Mouse (Mus musculus) liver, postnatal 0 days (tissue): ENCODE data around the gene Gp1ba. TPM values are rescaled to one million over a fixed set of nuclear protein-coding genes. Genes with fewer than 3 reads are reported as not detected.

ENCODE experiments used
- ATAC-seq: fragments of 200-750 bp; cut with Nextera tagmentation; 2 replicates; pipeline ENCODE4 v1.8.0; 2017; ENCODE audit warnings: mild to moderate bottlenecking, moderate library complexity
- DNase-seq: peaks from one replicate; pipeline ENCODE4 v3.0.0-alpha.2; 2016
- H3K27ac ChIP-seq: fragments of 300-500 bp; sonication (generic); 2 replicates; pipeline ENCODE4 v1.5.1; 2014; ENCODE audit warnings: antibody characterized with exemption, moderate library complexity, mild to moderate bottlenecking, low read depth
- H3K27me3 ChIP-seq: fragments of 300-500 bp; sonication (generic); 2 replicates; pipeline ENCODE4 v1.6.1; 2014; ENCODE audit warnings: low read length, control low read depth, mixed read lengths; ENCODE audit not compliant: insufficient read depth
- H3K36me3 ChIP-seq: fragments of 300-500 bp; sonication (generic); replicated peaks from 2 replicates; pipeline ENCODE4 v1.6.1; 2014; ENCODE audit warnings: mild to moderate bottlenecking, control low read depth, low read length, moderate library complexity, mixed read lengths; ENCODE audit not compliant: insufficient read depth
- H3K4me1 ChIP-seq: fragments of 300-500 bp; sonication (generic); 2 replicates; pipeline ENCODE4 v1.6.1; 2014; ENCODE audit warnings: antibody characterized with exemption, mild to moderate bottlenecking, control low read depth; ENCODE audit not compliant: insufficient read depth
- H3K4me2 ChIP-seq: fragments of 300-500 bp; sonication (generic); 2 replicates; pipeline ENCODE4 v1.6.1; 2014; ENCODE audit warnings: low read depth, mild to moderate bottlenecking, low read length, moderate library complexity, mixed read lengths
- H3K4me3 ChIP-seq: fragments of 300-500 bp; sonication (generic); 2 replicates; pipeline ENCODE4 v1.5.1; 2014; ENCODE audit warnings: low read depth, low read length
- H3K9ac ChIP-seq: fragments of 300-500 bp; sonication (generic); replicated peaks from 2 replicates; pipeline ENCODE4 v1.6.1; 2014; ENCODE audit warnings: mild to moderate bottlenecking, moderate library complexity
- H3K9me3 ChIP-seq: fragments of 300-500 bp; sonication (generic); 2 replicates; pipeline ENCODE4 v1.6.1; 2016; ENCODE audit warnings: mild to moderate bottlenecking, control low read depth, low read length, mixed read lengths
- CTCF ChIP-seq: sonication (generic); IDR thresholded peaks from 2 replicates; pipeline ENCODE4 v1.5.1; 2016; ENCODE audit warnings: antibody characterized with exemption, low read depth
- EP300 ChIP-seq: IDR thresholded peaks from 2 replicates; pipeline ENCODE4 v1.6.1; 2016; ENCODE audit warnings: antibody characterized with exemption, low read depth, mild to moderate bottlenecking
- WGBS: fragments of 180-500 bp; shearing (Covaris S2); extraction: QIAGEN DNeasy Blood & Tissue Kit; methylation state at CpG from one replicate; pipeline ENCODE4 v1.1.7; 2014; ENCODE audit not compliant: insufficient replicate concordance; 5-methylcytosine and 5-hydroxymethylcytosine counted together
- polyA plus RNA-seq: library from polyadenylated mRNA; unstranded; fragments of >200 nt; fragmentation: Nextera tagmentation; extraction: Ambion mirVana; gene quantifications from 2 replicates; pipeline ENCODE4 v1.2.1, GENCODE M21; 2015

The Gp1ba gene
- polyA plus RNA-seq, 1 experiment from 2014 or later, result 4.1 TPM

DNA sequence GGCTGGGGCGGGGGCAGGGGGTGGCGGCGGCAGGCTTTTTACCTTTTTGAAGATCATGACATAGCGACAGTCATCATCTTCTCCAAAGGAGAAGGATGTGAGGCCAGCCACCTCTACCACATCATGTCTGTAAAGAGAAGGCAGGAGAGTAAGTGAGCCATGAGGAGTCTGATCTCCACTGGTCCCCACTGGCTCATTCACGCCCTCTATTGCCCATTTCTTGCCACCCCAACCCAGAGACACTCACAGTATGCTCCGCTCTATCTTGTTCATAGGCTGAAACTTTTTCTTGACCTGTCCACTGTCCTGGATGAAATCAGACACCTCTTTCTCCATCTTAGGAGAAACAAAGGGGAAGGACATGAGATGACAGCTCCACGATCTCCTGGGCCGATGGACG lies 25.8 kb downstream of the Gp1ba start:
- Histone ChIP-seq H3K36me3 (peaks cover 43% of the 10 kb centered on the region), H3K4me3 (no peak overlapping the region), H3K27ac (no peak overlapping the region), H3K4me1 (peaks cover 16% of the 10 kb centered on the region), H3K9ac (no peak overlapping the region), H3K27me3 (no peaks in the 10 kb centered on the region), H3K9me3 (no peaks in the 10 kb centered on the region), H3K4me2 (no peak overlapping the region)
- TF ChIP-seq EP300 (no peak), CTCF (peak; percentile 39)
- DNase-seq (no peak), ATAC-seq (no peak)
- 94% methylated on average over 9 of the region's 9 CpGs for WGBS

DNA sequence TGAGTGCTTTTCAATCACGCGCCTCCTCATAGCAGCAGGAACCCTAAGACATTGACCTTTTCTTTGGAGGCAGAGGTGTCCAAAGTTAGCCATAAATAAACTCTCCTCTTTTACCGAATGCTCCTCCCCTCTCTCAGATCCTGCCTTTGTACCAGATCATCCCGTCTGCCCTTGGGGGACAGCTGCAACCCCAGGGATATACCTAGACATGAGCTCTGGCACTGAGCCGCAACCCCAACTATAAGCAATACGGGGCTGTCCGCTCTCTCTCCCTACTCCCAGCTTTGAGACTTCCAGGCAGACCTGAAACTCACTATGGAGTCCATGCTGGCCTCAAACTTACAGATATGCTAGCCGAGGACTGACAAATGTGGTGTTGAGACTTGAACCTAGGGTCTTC lies 27.8 kb downstream of the Gp1ba start:
- Histone ChIP-seq H3K4me3 (no peak overlapping the region), H3K9ac (no peak overlapping the region), H3K9me3 (no peaks in the 10 kb centered on the region), H3K27ac (no peak overlapping the region), H3K4me2 (no peak overlapping the region), H3K4me1 (peaks cover 24% of the 10 kb centered on the region), H3K27me3 (no peaks in the 10 kb centered on the region), H3K36me3 (peaks cover 43% of the 10 kb centered on the region)
- DNase-seq (no peak), ATAC-seq (no peak)
- WGBS, result 89% methylated on average over 8 of the region's 8 CpGs
- no peak for TF ChIP-seq EP300
- no peak for TF ChIP-seq CTCF

- no peak for ATAC-seq
- Histone ChIP-seq H3K27ac (peak overlapping the region; percentile 82), H3K36me3 (peaks cover 36% of the 10 kb centered on the region), H3K9ac (peak overlapping the region; percentile 41), H3K4me2 (peak overlapping the region; percentile 98), H3K9me3 (no peaks in the 10 kb centered on the region), H3K4me3 (peak overlapping the region; percentile 69), H3K4me1 (peaks cover 24% of the 10 kb centered on the region), H3K27me3 (no peaks in the 10 kb centered on the region)
- WGBS, result 57% methylated on average over 14 of the region's 14 CpGs
- TF ChIP-seq CTCF (no peak), EP300 (no peak)
- DNase-seq, result no peak
Measured at GRCm38 (mm10) chr11:70667271-70668150, 28.6 kb downstream of the Gp1ba start.

- DNase-seq (peak; percentile 77), ATAC-seq (peak; percentile 57)
- H3K27me3 ChIP-seq, result no peaks in the 10 kb centered on the region
- H3K27ac ChIP-seq, result peak overlapping the region; percentile 82
- H3K9ac ChIP-seq, result peak overlapping the region; percentile 41
- no peaks in the 10 kb centered on the region for H3K9me3 ChIP-seq
- H3K4me1 ChIP-seq, result peaks cover 24% of the 10 kb centered on the region
- TF ChIP-seq EP300, result no peak
- TF ChIP-seq CTCF, result no peak
- peak overlapping the region; percentile 98 for H3K4me2 ChIP-seq
- H3K36me3 ChIP-seq, result peaks cover 28% of the 10 kb centered on the region
- WGBS, result 1% methylated on average over 15 of the region's 15 CpGs
- H3K4me3 ChIP-seq, result peak overlapping the region; percentile 69
Measured at GRCm38 (mm10) chr11:70668335-70668770, 29.4 kb downstream of the Gp1ba start.

GRCm38 (mm10) chr11:70668771-70669505 lies 30.0 kb downstream of the Gp1ba start, which contains the start of gene Spag7:
Gene Spag7, minus strand, starts transcription at chr11:70669416.
- no peaks in the 10 kb centered on the region for H3K27me3 ChIP-seq
- H3K4me3 ChIP-seq, result peak within 1 kb of the TSS; percentile 69
- DNase-seq, result peak; percentile 93
- TF ChIP-seq EP300, result peak; percentile 39; the same call in 1 of the 2 replicates
- no peak for TF ChIP-seq CTCF
- peak within 1 kb of the TSS; percentile 73 for H3K9ac ChIP-seq
- H3K4me1 ChIP-seq, result peaks cover 24% of the 10 kb centered on the region
- H3K27ac ChIP-seq, result peak within 1 kb of the TSS; percentile 96
- peaks cover 27% of the 10 kb centered on the region for H3K36me3 ChIP-seq
- ATAC-seq, result peak; percentile 92
- WGBS, result 1% methylated on average over 44 of the region's 44 CpGs
- H3K4me2 ChIP-seq, result peak within 1 kb of the TSS; percentile 98
- H3K9me3 ChIP-seq, result no peaks in the 10 kb centered on the region
